Mouse (Mus musculus) hindbrain, postnatal 0 days (tissue): Measurements from ENCODE around the gene Rgs6. TPM values are rescaled to one million over a fixed set of nuclear protein-coding genes. Genes with fewer than 3 reads are reported as not detected.

Source experiments
- ATAC-seq: fragments of 200-750 bp; cut with Nextera tagmentation; 2 replicates; pipeline ENCODE4 v1.8.0; 2017; ENCODE audit warnings: mild to moderate bottlenecking, moderate TSS enrichment, moderate library complexity
- DNase-seq: peaks from one replicate; pipeline ENCODE4 v3.0.0-alpha.2; 2015; ENCODE audit warnings: low spot score
- H3K27ac ChIP-seq: fragments of 300-500 bp; sonication (generic); 2 replicates; pipeline ENCODE4 v1.5.1; 2014; ENCODE audit warnings: mild to moderate bottlenecking
- H3K27me3 ChIP-seq: fragments of 300-500 bp; sonication (generic); 2 replicates; pipeline ENCODE4 v1.6.1; 2014; ENCODE audit warnings: low read length, mixed read lengths; ENCODE audit not compliant: insufficient read depth
- H3K36me3 ChIP-seq: fragments of 300-500 bp; sonication (generic); 2 replicates; pipeline ENCODE4 v1.6.1; 2014; ENCODE audit warnings: low read length, mixed read lengths; ENCODE audit not compliant: insufficient read depth
- H3K4me1 ChIP-seq: fragments of 300-500 bp; sonication (generic); 2 replicates; pipeline ENCODE4 v1.6.1; 2014; ENCODE audit warnings: antibody characterized with exemption, low read length, mixed read lengths; ENCODE audit not compliant: insufficient read depth
- H3K4me2 ChIP-seq: fragments of 300-500 bp; sonication (generic); 2 replicates; pipeline ENCODE4 v1.6.1; 2014; ENCODE audit warnings: low read depth, mild to moderate bottlenecking, low read length, moderate library complexity, mixed read lengths
- H3K4me3 ChIP-seq: fragments of 300-500 bp; sonication (generic); 2 replicates; pipeline ENCODE4 v1.5.1; 2014; ENCODE audit warnings: low read length
- H3K9ac ChIP-seq: fragments of 300-500 bp; sonication (generic); replicated peaks from 2 replicates; pipeline ENCODE4 v1.6.1; 2014; ENCODE audit warnings: mild to moderate bottlenecking, low read length, moderate library complexity, mixed read lengths
- H3K9me3 ChIP-seq: fragments of 300-500 bp; sonication (generic); 2 replicates; pipeline ENCODE4 v1.6.1; 2016; ENCODE audit warnings: low read length, mixed read lengths
- CTCF ChIP-seq: IDR thresholded peaks from 2 replicates; pipeline ENCODE4 v1.5.1; 2016; ENCODE audit warnings: antibody characterized with exemption, control low read depth, low read depth
- WGBS: fragments of 180-500 bp; shearing (Covaris S2); extraction: QIAGEN DNeasy Blood & Tissue Kit; methylation state at CpG from one replicate; pipeline ENCODE4 v1.1.7; 2014; 5-methylcytosine and 5-hydroxymethylcytosine counted together
- polyA plus RNA-seq: library from polyadenylated mRNA; unstranded; fragments of >200 nt; fragmentation: Nextera tagmentation; extraction: Ambion mirVana; gene quantifications from 2 replicates; pipeline ENCODE4 v1.2.1, GENCODE M21; 2015
- total RNA-seq: library from RNA; depleted of rRNA; stranded (reverse); fragments of >200 nt; gene quantifications from 2 replicates; pipeline ENCODE4 v1.2.3, GENCODE M21; 2014

Gene Rgs6
- total and polyA plus RNA-seq, 2 experiments from 2014 or later, result 14.3 to 16.4 TPM

GRCm38 (mm10) chr12:83208841-83209240 is 620.7 kb downstream of the Rgs6 start:
- peak overlapping the region; percentile 56; the same call in 1 of the 2 replicates for H3K27ac ChIP-seq
- H3K9me3 ChIP-seq, result no peaks in the 10 kb centered on the region
- WGBS, result 57% methylated on average over 6 of the region's 6 CpGs
- no peak overlapping the region; the same call in 1 of the 2 replicates for H3K9ac ChIP-seq
- TF ChIP-seq CTCF, result no peak
- ATAC-seq (no peak), DNase-seq (no peak)
- no peaks in the 10 kb centered on the region for H3K27me3 ChIP-seq
- H3K4me2 ChIP-seq, result no peak overlapping the region
- H3K36me3 ChIP-seq, result no peaks in the 10 kb centered on the region
- peaks cover 18% of the 10 kb centered on the region for H3K4me1 ChIP-seq
- no peak overlapping the region for H3K4me3 ChIP-seq

GRCm38 (mm10) chr12:83209461-83209860 is 621.4 kb downstream of the Rgs6 start:
- TF ChIP-seq CTCF, result no peak
- H3K4me1 ChIP-seq, result peaks cover 24% of the 10 kb centered on the region
- no peaks in the 10 kb centered on the region for H3K36me3 ChIP-seq
- DNase-seq (no peak), ATAC-seq (no peak)
- no peak overlapping the region for H3K4me3 ChIP-seq
- no peaks in the 10 kb centered on the region for H3K27me3 ChIP-seq
- 28% methylated on average over 6 of the region's 6 CpGs for WGBS
- no peak overlapping the region for H3K27ac ChIP-seq
- H3K4me2 ChIP-seq, result no peak overlapping the region
- H3K9me3 ChIP-seq, result no peaks in the 10 kb centered on the region
- no peak overlapping the region for H3K9ac ChIP-seq

GRCm38 (mm10) chr12:83210294-83210693 is 622.2 kb downstream of the Rgs6 start:
- Histone ChIP-seq H3K4me1 (peaks cover 24% of the 10 kb centered on the region), H3K9me3 (no peaks in the 10 kb centered on the region), H3K9ac (no peak overlapping the region), H3K4me3 (no peak overlapping the region), H3K4me2 (no peak overlapping the region), H3K27me3 (no peaks in the 10 kb centered on the region), H3K27ac (no peak overlapping the region), H3K36me3 (no peaks in the 10 kb centered on the region)
- WGBS, result 61% methylated on average over 5 of the region's 5 CpGs
- DNase-seq (no peak), ATAC-seq (no peak)
- TF ChIP-seq CTCF, result no peak

DNA sequence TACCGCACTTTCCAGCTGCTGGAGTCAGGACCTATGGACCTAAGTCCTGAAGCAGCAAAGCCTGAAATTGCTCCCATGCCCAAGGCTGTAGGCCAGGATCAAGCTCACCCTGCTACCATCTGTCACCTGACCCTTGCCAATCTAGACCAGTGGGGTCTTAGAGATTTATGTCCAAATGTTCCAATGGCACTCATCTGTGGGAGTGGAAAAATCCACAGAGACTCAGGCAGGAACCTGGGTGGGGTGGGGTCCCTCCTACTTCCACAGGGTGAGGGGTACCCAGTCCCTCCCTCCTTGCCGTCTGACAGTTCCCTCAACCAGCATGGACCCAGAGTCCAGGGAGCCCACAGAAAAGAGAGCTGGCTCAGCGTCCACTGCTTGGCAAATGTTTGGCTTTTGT is 622.6 kb downstream of the Rgs6 start:
- 61% methylated on average over 3 of the region's 3 CpGs for WGBS
- DNase-seq (no peak), ATAC-seq (no peak)
- no peak for TF ChIP-seq CTCF
- Histone ChIP-seq H3K27me3 (no peaks in the 10 kb centered on the region), H3K27ac (0 out of 2 replicates have a peak overlapping the region, but pooled peaks have one; percentile 13), H3K4me1 (peaks cover 24% of the 10 kb centered on the region), H3K9me3 (no peaks in the 10 kb centered on the region), H3K9ac (no peak overlapping the region), H3K36me3 (no peaks in the 10 kb centered on the region), H3K4me3 (no peak overlapping the region), H3K4me2 (no peak overlapping the region)

DNA sequence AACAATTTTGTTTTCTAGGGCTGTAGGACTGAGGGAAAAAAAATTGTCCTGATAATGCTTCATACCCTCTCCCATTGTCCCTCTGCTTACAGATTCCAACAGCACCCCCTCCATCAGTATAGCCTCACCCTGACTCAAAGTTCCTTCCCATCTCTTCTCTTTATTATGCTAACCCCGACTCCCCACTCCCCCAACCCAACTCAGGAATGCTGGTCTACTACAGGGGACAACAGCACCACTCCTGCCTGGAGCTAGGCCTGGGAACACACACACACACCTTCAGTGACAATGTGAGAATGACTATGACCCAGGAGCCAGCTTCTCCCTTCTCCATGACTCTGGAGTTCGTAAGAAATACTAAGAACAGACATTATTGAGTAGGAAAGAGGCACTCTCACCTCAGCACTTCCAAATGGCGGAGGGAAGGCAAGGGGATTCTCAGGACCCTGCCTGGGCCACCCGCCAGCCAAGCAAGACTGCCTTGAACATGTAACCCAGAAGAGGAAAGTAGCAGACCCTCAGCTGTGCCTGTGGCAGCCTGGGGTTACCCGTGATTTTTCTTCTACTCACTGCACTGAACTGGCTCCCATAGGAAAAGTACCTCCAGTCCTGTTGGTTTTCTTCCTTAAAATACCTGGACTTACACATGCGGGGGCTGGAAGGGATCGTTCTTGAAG is 623.2 kb downstream of the Rgs6 start:
- Histone ChIP-seq H3K36me3 (no peaks in the 10 kb centered on the region), H3K4me3 (no peak overlapping the region), H3K9ac (no peak overlapping the region), H3K27me3 (no peaks in the 10 kb centered on the region), H3K4me1 (peaks cover 24% of the 10 kb centered on the region), H3K4me2 (no peak overlapping the region), H3K27ac (no peak overlapping the region), H3K9me3 (no peaks in the 10 kb centered on the region)
- ATAC-seq (no peak), DNase-seq (no peak)
- WGBS, result 79% methylated on average over 7 of the region's 7 CpGs
- TF ChIP-seq CTCF, result no peak
